Mouse (Mus musculus) C2C12 (cell line): ENCODE data around the gene Pafah1b3. TPM values are rescaled to one million over a fixed set of nuclear protein-coding genes. Genes with fewer than 3 reads are reported as not detected.

ENCODE experiments used
- H3K27me3 ChIP-seq: one replicate; pipeline ENCODE4 v1.6.1; 2011; ENCODE audit not compliant: control insufficient read depth, insufficient read depth, insufficient read length
- H3K36me3 ChIP-seq: one replicate; pipeline ENCODE4 v1.6.1; 2011; ENCODE audit not compliant: control insufficient read depth, insufficient read depth
- H3K4me3 ChIP-seq: one replicate; pipeline ENCODE4 v1.5.1; 2011; ENCODE audit warnings: mild to moderate bottlenecking, control low read depth; ENCODE audit not compliant: poor library complexity, insufficient read depth, severe bottlenecking
- H3K79me2 ChIP-seq: one replicate; pipeline ENCODE4 v1.6.1; 2011; ENCODE audit not compliant: control insufficient read depth, insufficient read depth
- H3K79me3 ChIP-seq: one replicate; pipeline ENCODE4 v1.6.1; 2011; ENCODE audit warnings: low read depth, control low read depth
- H3ac ChIP-seq: one replicate; pipeline ENCODE3; 2011; ENCODE audit warnings: low read depth; ENCODE audit not compliant: control insufficient read depth, insufficient read length
- CEBPB ChIP-seq: IDR thresholded peaks from one replicate; pipeline ENCODE4 v1.6.1; 2011; ENCODE audit warnings: low read depth, mild to moderate bottlenecking, control low read depth, moderate library complexity
- CTCF ChIP-seq: IDR thresholded peaks from one replicate; pipeline ENCODE4 v1.5.1; 2011; ENCODE audit not compliant: control insufficient read depth, insufficient read depth, insufficient read length
- FOSL1 ChIP-seq: IDR thresholded peaks from one replicate; pipeline ENCODE4 v1.8.0; 2011; ENCODE audit warnings: mild to moderate bottlenecking, low read length; ENCODE audit not compliant: poor library complexity, insufficient read depth, severe bottlenecking
- MAX ChIP-seq: IDR thresholded peaks from one replicate; pipeline ENCODE4 v1.6.1; 2011; ENCODE audit warnings: mild to moderate bottlenecking, control low read depth
- MYOD1 ChIP-seq: IDR thresholded peaks from one replicate; pipeline ENCODE4 v1.6.1; 2011; ENCODE audit warnings: low read depth; ENCODE audit not compliant: control insufficient read depth, insufficient read length
- MYOG ChIP-seq: IDR thresholded peaks from one replicate; pipeline ENCODE4 v1.6.1; 2011; ENCODE audit not compliant: control insufficient read depth, insufficient read length; ENCODE audit errors: extremely low read depth
- USF1 ChIP-seq: IDR thresholded peaks from one replicate; pipeline ENCODE4 v1.6.1; 2011; ENCODE audit warnings: low read depth, mild to moderate bottlenecking, control low read depth, moderate library complexity
- long read RNA-seq, 2 experiments: library from polyadenylated mRNA; unstranded; transcript quantifications; one replicate each; pipeline ENCODE4 v2.0.0; 2019 to 2020
- polyA plus RNA-seq: library from polyadenylated mRNA; unstranded; fragments of >200 nt; fragmentation: generic; extraction: Trizol; gene quantifications from one replicate; pipeline ENCODE4 v1.2.1, GENCODE M21; 2012; ENCODE audit warnings: missing spikeins

Gene Pafah1b3
- 90.8 TPM for polyA plus RNA-seq
- long read RNA-seq, experiment 1, transcript Pafah1b3-201 (6 exons, 901 nt), result major isoform, 33 of 60 reads
- long read RNA-seq, experiment 1, transcript Pafah1b3-204 (5 exons, 859 nt), result minor isoform, 20 of 60 reads
- long read RNA-seq, experiment 1, partial matches to known transcripts, result 2 of 60 reads
- long read RNA-seq, experiment 1, other reads (novel, unspliced or antisense), result 3 of 60 reads
- long read RNA-seq, experiment 2, transcript Pafah1b3-201 (6 exons, 901 nt), result minor isoform, 8 of 20 reads
- long read RNA-seq, experiment 2, transcript Pafah1b3-204 (5 exons, 859 nt), result major isoform, 12 of 20 reads
- long read RNA-seq, experiment 2, partial matches to known transcripts, result 0 of 20 reads
- long read RNA-seq, experiment 2, other reads (novel, unspliced or antisense), result 0 of 20 reads

- peaks cover 1% of the 10 kb centered on the region for H3K27me3 ChIP-seq
- H3K36me3 ChIP-seq, result peaks cover 11% of the 10 kb centered on the region
- no peaks in the 10 kb centered on the region for H3K79me3 ChIP-seq
- H3K79me2 ChIP-seq, result peaks cover 6% of the 10 kb centered on the region
- H3ac ChIP-seq, result peak within 1 kb of the TSS; percentile 52
- H3K4me3 ChIP-seq, result peak within 1 kb of the TSS; percentile 44
- TF ChIP-seq MYOG (no peak), MAX (no peak), MYOD1 (no peak), CTCF (no peak), FOSL1 (no peak), USF1 (no peak), CEBPB (no peak)
Measured at GRCm38 (mm10) chr7:25297454-25298325, at the start of gene Pafah1b3. TSS of gene Pafah1b3 (minus strand) at chr7:25297986.

- TF ChIP-seq MYOG (no peak), CEBPB (no peak), FOSL1 (no peak), USF1 (no peak), MYOD1 (no peak), MAX (no peak), CTCF (no peak)
Measured at GRCm38 (mm10) chr7:25341000-25341784, 43.4 kb upstream of the Pafah1b3 start.

GRCm38 (mm10) chr7:25339329-25339728 is 41.5 kb upstream of the Pafah1b3 start:
- no peak overlapping the region for H3ac ChIP-seq
- peaks cover 9% of the 10 kb centered on the region for H3K36me3 ChIP-seq
- H3K27me3 ChIP-seq, result no peaks in the 10 kb centered on the region
- no peak overlapping the region for H3K4me3 ChIP-seq
- TF ChIP-seq CTCF (no peak), MYOD1 (no peak), FOSL1 (no peak), MAX (no peak), USF1 (no peak), MYOG (no peak)
- H3K79me3 ChIP-seq, result no peaks in the 10 kb centered on the region
- no peaks in the 10 kb centered on the region for H3K79me2 ChIP-seq

More at GRCm38 (mm10) chr7:25341000-25341784, 43.4 kb upstream of the Pafah1b3 start:
- H3K27me3 ChIP-seq, result no peaks in the 10 kb centered on the region
- no peak overlapping the region for H3K4me3 ChIP-seq
- no peaks in the 10 kb centered on the region for H3K79me3 ChIP-seq
- no peaks in the 10 kb centered on the region for H3K79me2 ChIP-seq
- peaks cover 6% of the 10 kb centered on the region for H3K36me3 ChIP-seq
- no peak overlapping the region for H3ac ChIP-seq

- H3K79me3 ChIP-seq, result no peaks in the 10 kb centered on the region
- TF ChIP-seq MYOG (no peak), CTCF (no peak), CEBPB (no peak), MAX (no peak), USF1 (no peak), FOSL1 (no peak), MYOD1 (no peak)
- H3K27me3 ChIP-seq, result no peaks in the 10 kb centered on the region
- no peak overlapping the region for H3ac ChIP-seq
- peaks cover 13% of the 10 kb centered on the region for H3K36me3 ChIP-seq
- H3K4me3 ChIP-seq, result no peak overlapping the region
- H3K79me2 ChIP-seq, result no peaks in the 10 kb centered on the region
Measured at GRCm38 (mm10) chr7:25334472-25334871, 36.7 kb upstream of the Pafah1b3 start.

DNA sequence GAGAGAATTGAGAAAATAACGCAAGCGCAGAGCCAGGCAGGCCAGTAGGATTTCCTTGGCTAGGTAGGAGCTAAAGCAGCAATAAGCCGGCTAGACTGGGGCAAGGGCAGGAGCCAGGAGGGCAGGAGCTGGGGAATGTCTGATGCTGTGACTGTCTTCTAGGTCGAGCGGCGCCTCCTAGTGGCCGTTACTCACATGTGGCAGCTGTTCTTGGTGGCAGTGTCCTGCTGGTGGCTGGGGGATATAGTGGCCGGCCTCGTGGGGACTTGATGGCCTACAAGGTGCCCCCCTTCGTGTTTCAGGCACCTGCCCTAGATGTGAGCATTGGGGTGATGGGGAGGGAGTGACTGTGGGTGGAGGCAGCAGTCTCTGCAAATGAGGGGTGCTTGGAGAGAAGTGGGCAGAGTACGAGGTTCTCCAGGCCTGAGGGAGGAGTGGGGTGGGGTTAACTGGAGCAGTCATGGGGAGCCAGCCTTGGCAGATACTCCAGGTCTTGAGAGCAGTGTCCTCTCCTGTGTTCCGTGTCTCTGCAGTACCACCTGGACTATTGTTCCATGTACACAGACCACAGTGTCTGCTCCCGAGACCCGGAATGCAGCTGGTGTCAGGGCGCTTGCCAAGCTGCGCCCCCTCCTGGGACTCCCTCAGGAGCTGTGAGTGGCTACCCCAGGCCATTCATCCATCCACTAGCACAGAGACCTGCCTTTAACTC is 36.0 kb upstream of the Pafah1b3 start:
- H3K27me3 ChIP-seq, result no peaks in the 10 kb centered on the region
- TF ChIP-seq MYOD1, result no peak
- no peak for TF ChIP-seq USF1
- peak; percentile 90 for TF ChIP-seq CTCF
- no peaks in the 10 kb centered on the region for H3K79me2 ChIP-seq
- no peak overlapping the region for H3ac ChIP-seq
- H3K36me3 ChIP-seq, result peaks cover 13% of the 10 kb centered on the region
- H3K79me3 ChIP-seq, result no peaks in the 10 kb centered on the region
- H3K4me3 ChIP-seq, result no peak overlapping the region
